Mouse (Mus musculus) embryonic facial prominence, embryonic 14.5 days (tissue): Measurements from ENCODE around the gene Adat3. TPM values are rescaled to one million over a fixed set of nuclear protein-coding genes. Genes with fewer than 3 reads are reported as not detected.

Experiments
- ATAC-seq: fragments of 200-750 bp; cut with Nextera tagmentation; 2 replicates; pipeline ENCODE4 v1.8.0; 2017; ENCODE audit warnings: low read depth, moderate number of reproducible peaks, moderate TSS enrichment
- DNase-seq: peaks from one replicate; pipeline ENCODE4 v3.0.0-alpha.2; 2015; ENCODE audit warnings: low spot score
- H3K27ac ChIP-seq: fragments of 300-500 bp; sonication (generic); replicated peaks from 2 replicates; pipeline ENCODE4 v1.5.1; 2014; ENCODE audit warnings: low read depth, mild to moderate bottlenecking, low read length, moderate library complexity
- H3K27me3 ChIP-seq: fragments of 300-500 bp; sonication (generic); replicated peaks from 2 replicates; pipeline ENCODE4 v1.6.1; 2014; ENCODE audit warnings: low read length; ENCODE audit not compliant: control insufficient read depth, insufficient read depth
- H3K36me3 ChIP-seq: fragments of 300-500 bp; sonication (generic); 2 replicates; pipeline ENCODE4 v1.6.1; 2014; ENCODE audit warnings: low read length, mixed read lengths; ENCODE audit not compliant: control insufficient read depth, insufficient read depth
- H3K4me1 ChIP-seq: fragments of 300-500 bp; sonication (generic); 2 replicates; pipeline ENCODE4 v1.6.1; 2014; ENCODE audit warnings: antibody characterized with exemption, low read length; ENCODE audit not compliant: control insufficient read depth, insufficient read depth
- H3K4me2 ChIP-seq: fragments of 300-500 bp; sonication (generic); 2 replicates; pipeline ENCODE4 v1.6.1; 2014; ENCODE audit warnings: low read depth, mild to moderate bottlenecking, low read length, moderate library complexity, mixed read lengths
- H3K4me3 ChIP-seq: fragments of 300-500 bp; sonication (generic); 2 replicates; pipeline ENCODE4 v1.5.1; 2014; ENCODE audit warnings: low read depth, mild to moderate bottlenecking, low read length
- H3K9ac ChIP-seq: fragments of 300-500 bp; sonication (generic); 2 replicates; pipeline ENCODE4 v1.6.1; 2014; ENCODE audit warnings: low read depth, mild to moderate bottlenecking, low read length, moderate library complexity, mixed read lengths
- H3K9me3 ChIP-seq: fragments of 300-500 bp; sonication (generic); 2 replicates; pipeline ENCODE4 v1.6.1; 2016; ENCODE audit warnings: low read length; ENCODE audit not compliant: control insufficient read depth
- WGBS: fragments of 180-500 bp; shearing (Covaris S2); extraction: QIAGEN DNeasy Blood & Tissue Kit; methylation state at CpG from one replicate; pipeline ENCODE4 v1.1.7; 2014; 5-methylcytosine and 5-hydroxymethylcytosine counted together
- polyA plus RNA-seq: library from polyadenylated mRNA; unstranded; fragments of >200 nt; fragmentation: Nextera tagmentation; extraction: Ambion mirVana; gene quantifications from 2 replicates; pipeline ENCODE4 v1.2.1, GENCODE M21; 2014

The Adat3 gene
- polyA plus RNA-seq, 1 experiment from 2014 or later: 6.1 TPM

GRCm38 (mm10) chr10:80611024-80611423 is 8.3 kb downstream of the Adat3 start:
- ATAC-seq (no peak), DNase-seq (no peak)
- Histone ChIP-seq H3K9ac (no peak overlapping the region), H3K4me2 (no peak overlapping the region), H3K4me3 (no peak overlapping the region), H3K36me3 (peaks cover 69% of the 10 kb centered on the region), H3K4me1 (no peaks in the 10 kb centered on the region), H3K27me3 (no peaks in the 10 kb centered on the region), H3K27ac (no peak overlapping the region), H3K9me3 (no peaks in the 10 kb centered on the region)
- WGBS: 69% methylated on average over 4 of the region's 4 CpGs

DNA sequence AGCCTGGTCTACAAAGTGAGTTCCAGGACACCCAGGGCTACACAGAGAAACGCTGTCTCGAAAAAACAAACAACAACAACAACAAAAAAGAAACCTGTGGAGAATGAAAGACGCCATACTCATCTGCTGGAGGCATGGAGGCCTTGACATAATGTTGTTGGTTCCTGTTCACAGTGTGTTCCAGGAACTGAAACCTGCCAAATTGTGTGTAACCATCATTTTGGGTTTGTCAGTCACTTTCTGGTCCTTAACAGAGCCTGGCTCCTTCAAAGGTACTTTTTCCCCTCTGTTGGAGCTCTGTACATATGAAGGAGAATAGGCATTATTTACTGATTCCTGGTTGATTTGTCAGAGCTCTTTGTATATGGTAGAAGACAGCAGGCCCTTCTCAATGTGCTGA is 9.2 kb downstream of the Adat3 start:
- DNase-seq (no peak), ATAC-seq (no peak)
- Histone ChIP-seq H3K27me3 (no peaks in the 10 kb centered on the region), H3K9ac (no peak overlapping the region), H3K9me3 (no peaks in the 10 kb centered on the region), H3K4me2 (no peak overlapping the region), H3K27ac (no peak overlapping the region), H3K4me1 (no peaks in the 10 kb centered on the region), H3K36me3 (peaks cover 60% of the 10 kb centered on the region), H3K4me3 (no peak overlapping the region)
- 91% methylated on average over 3 of the region's 3 CpGs for WGBS

DNA sequence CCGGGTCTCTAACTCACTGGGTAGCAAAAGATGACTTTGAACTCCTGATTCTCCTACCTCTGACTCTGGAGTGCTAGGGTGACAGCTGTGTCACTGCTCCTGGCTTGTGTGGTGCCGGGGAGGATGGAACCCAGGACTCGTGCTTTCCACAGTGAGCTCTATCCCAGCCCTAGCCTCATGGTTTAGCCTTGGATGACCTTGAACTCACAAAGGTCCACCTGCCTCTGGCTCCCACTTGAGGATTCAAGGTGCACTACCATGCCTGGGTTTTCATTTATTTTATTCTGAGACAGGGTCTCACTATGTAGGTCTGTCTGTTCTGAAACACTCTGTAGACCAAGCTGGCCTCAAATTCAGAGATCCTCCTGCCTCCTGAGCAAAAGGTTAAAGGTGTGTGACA is 11.1 kb downstream of the Adat3 start:
- no peaks in the 10 kb centered on the region for H3K27me3 ChIP-seq
- no peak overlapping the region for H3K4me2 ChIP-seq
- ATAC-seq (no peak), DNase-seq (no peak)
- no peaks in the 10 kb centered on the region for H3K4me1 ChIP-seq
- H3K36me3 ChIP-seq: peaks cover 43% of the 10 kb centered on the region
- H3K4me3 ChIP-seq: no peak overlapping the region
- H3K27ac ChIP-seq: no peak overlapping the region
- 86% methylated on average over 3 of the region's 3 CpGs for WGBS
- no peaks in the 10 kb centered on the region for H3K9me3 ChIP-seq
- no peak overlapping the region for H3K9ac ChIP-seq

DNA sequence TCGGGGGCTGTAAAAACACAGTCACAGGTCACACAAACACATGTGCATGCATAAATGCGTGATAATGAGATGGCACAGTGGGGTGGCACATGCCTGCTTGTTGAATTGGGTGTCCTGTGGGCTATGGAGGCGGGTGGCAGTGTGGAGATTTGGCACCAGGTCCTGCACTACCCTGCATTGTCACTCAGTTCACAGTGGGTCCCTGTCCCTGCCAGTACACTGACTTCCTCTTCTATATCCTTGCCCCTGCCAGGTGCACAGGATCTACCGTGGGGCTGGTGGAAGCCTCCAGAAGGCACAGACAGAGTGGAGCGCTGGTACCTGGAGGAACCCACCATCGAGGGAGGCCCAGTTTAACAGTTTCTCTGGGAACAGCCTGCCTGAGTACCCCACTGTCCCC is 11.7 kb downstream of the Adat3 start:
- ATAC-seq (no peak), DNase-seq (no peak)
- H3K4me2 ChIP-seq: no peak overlapping the region
- peaks cover 38% of the 10 kb centered on the region for H3K36me3 ChIP-seq
- H3K9ac ChIP-seq: no peak overlapping the region
- H3K9me3 ChIP-seq: no peaks in the 10 kb centered on the region
- no peaks in the 10 kb centered on the region for H3K4me1 ChIP-seq
- no peak overlapping the region for H3K4me3 ChIP-seq
- no peaks in the 10 kb centered on the region for H3K27me3 ChIP-seq
- 91% methylated on average over 6 of the region's 6 CpGs for WGBS
- no peak overlapping the region for H3K27ac ChIP-seq

DNA sequence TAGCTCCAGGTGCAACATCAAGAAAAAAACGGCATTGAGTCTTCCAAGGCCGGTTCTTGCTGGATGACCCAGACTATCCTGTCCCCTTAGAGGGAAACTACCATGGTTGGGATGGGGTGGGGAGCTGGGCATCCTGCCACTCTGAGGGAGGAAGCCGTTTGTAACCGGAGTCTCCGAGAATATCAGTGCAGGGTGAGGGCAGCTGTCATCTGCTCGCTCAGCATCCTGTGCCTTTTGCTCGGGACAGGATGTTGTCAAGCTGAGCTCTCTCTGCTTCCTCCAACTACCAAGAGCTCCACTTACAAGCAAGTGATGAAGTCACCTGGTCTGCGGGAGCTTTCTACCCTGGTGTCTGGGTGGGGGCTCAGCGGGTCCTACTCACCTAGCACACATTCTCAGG is 15.5 kb downstream of the Adat3 start:
- Histone ChIP-seq H3K9ac (no peak overlapping the region), H3K4me1 (peaks cover 4% of the 10 kb centered on the region; the same call in 1 of the 2 replicates), H3K4me3 (no peak overlapping the region), H3K27ac (no peak overlapping the region), H3K4me2 (no peak overlapping the region), H3K9me3 (no peaks in the 10 kb centered on the region), H3K36me3 (peaks cover 23% of the 10 kb centered on the region), H3K27me3 (no peaks in the 10 kb centered on the region)
- DNase-seq: peak; percentile 47
- 62% methylated on average over 9 of the region's 9 CpGs for WGBS
- no peak for ATAC-seq

DNA sequence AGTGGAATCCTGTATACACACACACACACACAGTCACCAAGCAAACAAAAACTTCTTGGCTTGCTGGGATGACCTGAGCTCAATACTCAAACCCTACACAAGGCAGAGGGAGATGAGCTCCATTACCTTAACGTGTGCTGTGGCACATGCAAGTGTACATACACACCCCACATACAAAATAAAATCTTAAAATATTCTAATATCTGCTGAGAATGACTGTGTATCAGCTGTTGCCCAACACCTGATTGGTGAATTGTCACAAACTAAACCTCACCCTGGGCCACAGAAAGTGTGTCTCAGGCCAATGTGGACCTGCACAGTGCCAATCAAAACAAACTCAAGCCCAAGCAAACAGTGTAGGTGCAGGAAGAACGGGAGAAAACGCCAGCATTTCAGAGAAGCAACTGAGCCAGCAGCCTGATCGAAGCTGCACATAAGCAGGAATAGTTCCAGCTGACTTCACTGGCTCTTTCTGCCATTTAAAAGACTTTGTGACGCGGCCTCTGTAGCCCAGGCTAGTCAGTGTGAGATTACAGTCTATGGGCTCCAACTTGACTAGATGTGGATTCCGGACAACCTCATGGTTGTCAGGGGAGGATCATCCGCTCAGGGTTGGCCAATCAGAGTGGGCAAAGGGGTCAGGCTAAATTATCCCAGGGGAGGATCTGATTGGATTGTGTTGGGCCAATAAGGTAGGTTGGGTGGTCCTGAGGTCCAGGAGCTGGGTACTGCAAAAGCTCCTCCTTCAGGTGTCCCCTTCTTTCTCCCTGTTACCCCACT is 17.0 kb downstream of the Adat3 start:
- no peak overlapping the region for H3K9ac ChIP-seq
- no peaks in the 10 kb centered on the region for H3K27me3 ChIP-seq
- ATAC-seq (no peak), DNase-seq (no peak)
- no peaks in the 10 kb centered on the region for H3K9me3 ChIP-seq
- peaks cover 17% of the 10 kb centered on the region for H3K4me1 ChIP-seq
- H3K4me3 ChIP-seq: no peak overlapping the region
- H3K36me3 ChIP-seq: peaks cover 13% of the 10 kb centered on the region
- H3K27ac ChIP-seq: no peak overlapping the region
- 39% methylated on average over 8 of the region's 8 CpGs for WGBS
- no peak overlapping the region for H3K4me2 ChIP-seq

- ATAC-seq: no peak
- Histone ChIP-seq H3K4me2 (no peak overlapping the region), H3K4me1 (peaks cover 17% of the 10 kb centered on the region), H3K27me3 (no peaks in the 10 kb centered on the region), H3K9ac (no peak overlapping the region), H3K27ac (no peak overlapping the region), H3K4me3 (no peak overlapping the region), H3K36me3 (peaks cover 5% of the 10 kb centered on the region; the same call in 1 of the 2 replicates), H3K9me3 (no peaks in the 10 kb centered on the region)
- 86% methylated on average over 9 of the region's 9 CpGs for WGBS
- DNase-seq: no peak
Measured at GRCm38 (mm10) chr10:80620365-80620764, 17.7 kb downstream of the Adat3 start.

GRCm38 (mm10) chr10:80620796-80621689 is 18.4 kb downstream of the Adat3 start:
- WGBS: 55% methylated on average over 16 of the region's 16 CpGs
- H3K4me1 ChIP-seq: peaks cover 17% of the 10 kb centered on the region

More at GRCm38 (mm10) chr10:80620796-80621689, 18.4 kb downstream of the Adat3 start:
- H3K36me3 ChIP-seq: no peaks in the 10 kb centered on the region
- H3K9me3 ChIP-seq: no peaks in the 10 kb centered on the region
- H3K4me3 ChIP-seq: peak overlapping the region; percentile 88
- H3K9ac ChIP-seq: peak overlapping the region; percentile 64
- H3K4me2 ChIP-seq: peak overlapping the region; percentile 71
- H3K27ac ChIP-seq: peak overlapping the region; percentile 97
- no peak for ATAC-seq
- DNase-seq: no peak
- no peaks in the 10 kb centered on the region for H3K27me3 ChIP-seq
